Mouse (Mus musculus) adrenal gland, postnatal 4 days (tissue): Measurements from ENCODE around the gene Mrpl46. TPM values are rescaled to one million over a fixed set of nuclear protein-coding genes. Genes with fewer than 3 reads are reported as not detected.

Experiments used
- DNase-seq, 2 experiments: peaks; one replicate each; pipeline ENCODE4 v3.0.0; 2021 to 2022; ENCODE audit warnings: low spot score in 2 of 2, mixed read lengths in 2 of 2
- long read RNA-seq, 2 experiments: library from polyadenylated mRNA; stranded (forward); transcript quantifications; one replicate each; pipeline ENCODE4 v2.0.0; 2021
- total RNA-seq, 2 experiments: library from RNA; stranded (reverse); gene quantifications; 2 replicates each; pipeline ENCODE4 v1.2.3; 2021

The Mrpl46 gene
- total RNA-seq = 10 to 100 TPM; 42.5 to 47.0 TPM
- long read RNA-seq, experiment 1, transcript Mrpl46-201 (4 exons, 1,134 nt) = major isoform, 61 of 63 reads
- long read RNA-seq, experiment 1, partial matches to known transcripts = 0 of 63 reads
- long read RNA-seq, experiment 1, other reads (novel, unspliced or antisense) = 2 of 63 reads
- long read RNA-seq, experiment 2, transcript Mrpl46-201 (4 exons, 1,134 nt) = major isoform, 82 of 87 reads
- long read RNA-seq, experiment 2, partial matches to known transcripts = 1 of 87 reads
- long read RNA-seq, experiment 2, other reads (novel, unspliced or antisense) = 4 of 87 reads

DNA sequence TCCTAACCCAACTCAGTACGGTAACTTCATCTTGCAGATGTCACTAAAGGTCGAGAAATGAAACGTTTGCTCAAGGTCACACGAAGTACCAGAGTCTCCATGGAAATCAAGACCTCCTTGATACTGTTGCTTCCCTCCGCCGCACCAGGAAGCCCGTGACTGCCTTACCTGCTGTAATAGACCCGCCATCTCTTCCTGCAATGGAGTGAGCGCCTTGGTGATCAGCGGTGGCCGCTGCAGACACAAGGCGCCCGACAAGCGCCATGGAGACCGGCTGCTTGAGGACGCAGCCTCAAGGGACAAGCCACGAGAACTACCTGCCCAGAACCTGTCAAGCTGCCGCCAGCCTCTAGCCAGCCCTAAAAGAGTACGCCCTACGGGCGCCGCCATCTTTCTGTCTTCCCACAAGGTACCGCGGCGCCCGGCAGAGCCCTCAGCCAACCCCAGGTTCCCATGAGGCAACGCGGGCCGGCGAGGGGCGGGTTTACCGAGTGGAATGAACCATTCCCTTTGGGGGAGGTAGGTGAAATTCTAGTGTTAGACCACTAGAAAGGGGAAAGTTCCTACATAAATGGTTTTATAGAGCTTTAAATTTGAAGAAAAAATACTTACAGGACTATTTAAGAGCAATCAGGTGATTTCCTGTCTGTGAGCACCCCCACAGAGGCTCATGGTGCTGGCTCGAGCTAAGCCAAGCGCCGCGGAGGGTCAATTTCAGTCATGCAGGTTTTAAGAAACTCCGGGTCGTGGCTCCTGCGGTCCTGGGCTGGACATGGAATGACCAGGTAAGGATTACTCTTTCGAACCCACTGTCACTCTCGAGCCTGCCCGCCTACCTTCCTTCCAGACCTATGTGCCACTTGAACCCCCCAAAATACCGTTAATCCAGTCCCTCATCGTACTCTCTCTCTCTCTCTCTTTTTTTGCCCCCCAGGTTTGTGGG lies at the start of gene Mrpl46, which contains the start of gene Mrps11:
TSS of gene Mrpl46 (minus strand) at position 893 of the 943 bp plus-strand sequence.
TSS of gene Mrps11 (plus strand) at position 481 of the 943 bp plus-strand sequence.
- peak; percentile 67 to 76 for DNase-seq

- no peak for DNase-seq
These were observed 44.5 kb upstream of the Mrpl46 start for GRCm38 (mm10) chr7:78827749-78828362.

GRCm38 (mm10) chr7:78826682-78827385 lies 43.5 kb upstream of the Mrpl46 start:
- no peak for DNase-seq

DNA sequence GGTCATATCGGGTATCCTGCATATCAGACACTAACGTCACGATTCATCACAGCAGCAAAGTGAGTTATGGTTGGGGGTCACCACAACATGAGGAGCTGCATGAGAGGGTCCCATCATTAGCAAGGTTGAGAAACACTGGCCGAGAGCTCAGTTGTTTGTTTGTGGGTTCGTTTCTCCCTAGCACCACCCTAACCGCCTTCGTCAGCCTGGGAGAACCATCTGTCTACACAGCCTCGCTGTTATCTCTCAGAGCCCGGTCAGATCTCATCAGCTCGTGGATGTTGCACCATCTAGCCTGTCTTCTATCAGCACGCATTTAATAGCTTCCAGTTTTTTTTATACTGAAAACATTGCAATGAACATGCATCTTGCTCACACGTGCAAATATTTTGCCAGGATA lies 35.0 kb upstream of the Mrpl46 start:
- DNase-seq = no peak

- DNase-seq = no peak
These were observed 31.4 kb upstream of the Mrpl46 start for GRCm38 (mm10) chr7:78814766-78815165.

- no peak for DNase-seq
These were observed 30.5 kb upstream of the Mrpl46 start for GRCm38 (mm10) chr7:78813791-78814190.

DNA sequence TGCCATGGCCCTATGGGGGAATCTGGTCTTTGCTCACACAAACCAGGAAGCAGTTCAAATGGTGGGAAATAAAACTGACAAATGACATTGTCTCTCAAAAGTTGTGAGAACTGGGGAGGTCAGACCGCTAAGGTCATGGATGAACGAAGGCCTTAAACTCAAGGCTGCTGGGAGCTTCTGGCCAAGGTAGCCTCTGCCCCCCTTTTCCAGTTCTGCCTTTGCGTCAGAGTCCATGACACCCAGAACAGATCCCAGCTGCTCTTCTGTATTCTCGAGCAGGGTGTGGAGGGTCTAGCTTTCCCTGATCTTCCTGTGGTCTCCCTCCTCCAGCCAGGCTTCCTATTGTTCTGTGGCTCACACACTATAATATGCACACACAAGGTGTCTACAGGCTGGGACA lies 23.9 kb upstream of the Mrpl46 start:
- no peak for DNase-seq

- no peak for DNase-seq
These were observed 20.5 kb upstream of the Mrpl46 start for GRCm38 (mm10) chr7:78803841-78804240.

- DNase-seq = no peak
These were observed 16.6 kb upstream of the Mrpl46 start for GRCm38 (mm10) chr7:78799730-78800496.

GRCm38 (mm10) chr7:78797843-78798455 lies 14.6 kb upstream of the Mrpl46 start:
- DNase-seq = no peak

- no peak for DNase-seq
These were observed 13.3 kb upstream of the Mrpl46 start for GRCm38 (mm10) chr7:78796624-78797023.

GRCm38 (mm10) chr7:78794571-78795092 lies 11.3 kb upstream of the Mrpl46 start:
- DNase-seq = no peak

GRCm38 (mm10) chr7:78793895-78794570 lies 10.7 kb upstream of the Mrpl46 start:
- no peak for DNase-seq

DNA sequence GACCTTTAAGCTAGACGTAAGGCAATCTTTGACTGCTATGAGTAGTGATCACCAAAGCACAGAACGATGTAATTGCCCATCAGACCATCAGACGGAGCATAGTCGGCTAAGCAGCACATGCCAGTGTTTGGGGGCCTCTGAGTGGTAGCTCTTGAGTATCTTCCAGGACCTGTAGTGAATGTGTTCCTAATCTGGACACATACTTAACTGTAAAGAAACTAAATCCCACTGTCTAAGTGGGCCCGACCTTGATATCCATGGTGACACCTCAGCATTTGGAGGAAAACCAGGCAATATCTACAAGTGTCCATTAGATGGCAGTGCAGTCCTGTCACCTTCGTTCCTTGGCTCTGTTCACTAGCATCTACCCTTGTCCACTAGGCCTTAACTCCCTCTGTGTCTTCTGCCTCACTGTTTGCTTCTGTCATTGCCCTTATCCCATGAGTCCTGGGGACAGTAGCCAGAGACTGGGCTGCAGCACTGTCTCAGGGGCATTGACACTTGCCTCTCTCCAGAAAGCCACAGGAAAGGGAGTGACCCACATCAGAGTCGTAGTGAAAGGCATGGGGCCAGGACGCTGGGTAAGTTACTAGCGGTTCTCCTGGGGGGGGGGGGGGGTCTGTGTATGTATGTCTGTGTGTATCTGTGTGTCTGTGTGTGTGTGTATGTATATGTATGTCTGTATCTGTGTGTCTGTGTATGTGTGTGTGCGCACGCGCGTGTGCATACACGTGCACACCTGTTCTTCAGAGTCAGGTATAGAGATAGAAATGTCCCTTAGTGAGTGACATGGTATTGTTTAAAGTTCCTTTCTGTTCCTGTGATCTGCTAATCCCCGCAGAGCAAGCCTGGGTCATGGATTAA lies 8.3 kb upstream of the Mrpl46 start:
- no peak for DNase-seq

DNA sequence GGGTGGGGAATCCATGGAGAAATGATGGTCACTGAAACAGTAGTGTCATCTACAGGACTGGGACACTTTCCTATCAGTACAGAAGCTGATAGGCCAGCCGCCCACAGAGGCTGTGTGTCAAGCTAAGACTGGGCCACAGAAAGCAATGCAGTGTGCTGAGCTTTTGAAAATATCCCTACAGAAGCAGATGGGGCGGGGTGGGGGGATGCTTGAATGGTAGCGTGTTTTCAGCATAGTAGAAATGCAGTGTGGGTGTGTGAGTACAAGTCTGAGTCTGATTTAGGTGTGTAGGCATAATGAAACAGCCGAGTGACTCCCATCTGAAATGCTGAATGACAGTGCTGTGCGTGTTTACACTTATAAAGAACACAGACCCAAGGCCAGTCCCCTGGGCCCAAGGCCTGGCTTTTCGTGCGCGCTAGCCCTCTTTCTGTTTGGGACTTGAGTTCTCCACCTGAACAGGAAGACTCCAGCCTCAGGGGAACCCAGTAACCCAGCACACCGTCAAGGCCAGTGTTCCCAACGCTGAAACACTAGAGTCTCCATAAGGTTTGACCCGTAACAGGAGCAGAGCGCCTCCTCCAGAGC lies 4.6 kb upstream of the Mrpl46 start:
- DNase-seq = no peak

DNA sequence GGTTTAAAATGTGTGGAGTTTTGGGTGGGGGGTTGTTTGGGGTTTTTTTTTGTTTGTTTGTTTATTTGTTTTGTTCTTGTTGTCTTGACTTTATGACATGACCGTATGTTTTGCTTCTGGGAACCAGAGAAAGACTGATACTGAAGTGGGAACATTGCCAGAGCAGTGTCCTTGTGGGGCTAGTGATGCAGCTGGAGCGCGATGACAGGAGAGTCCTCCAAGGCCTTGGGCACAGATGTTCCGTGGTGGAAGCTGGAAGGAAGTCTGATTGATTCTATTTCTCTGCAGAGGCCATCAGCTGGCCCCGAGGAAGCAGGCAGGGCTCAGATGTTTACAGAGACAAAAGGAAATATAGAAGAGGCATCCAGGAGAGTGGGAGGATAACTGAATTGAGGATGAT lies 2.6 kb upstream of the Mrpl46 start:
- peak in 1 of 2 experiments; percentile 36 for DNase-seq

DNA sequence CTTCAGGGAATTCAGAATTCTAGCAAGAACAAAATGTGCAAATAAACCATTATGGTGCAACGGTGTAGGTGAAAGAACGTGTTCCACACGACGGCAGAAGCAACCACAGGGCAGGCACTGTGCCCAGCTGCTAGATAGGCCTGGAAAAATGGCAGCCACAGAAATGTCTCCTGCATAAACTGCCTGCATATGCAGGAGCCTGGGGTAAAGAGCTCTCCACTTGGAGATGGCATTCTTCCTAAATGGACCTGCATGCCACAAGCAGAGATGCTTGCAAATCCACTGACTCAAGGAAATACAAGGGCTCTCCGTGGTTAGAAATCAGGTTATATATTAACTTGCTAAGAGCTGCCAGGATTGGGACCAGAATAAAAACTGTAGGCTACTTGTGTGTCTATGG lies 4.6 kb downstream of the Mrpl46 start:
- DNase-seq = no peak

DNA sequence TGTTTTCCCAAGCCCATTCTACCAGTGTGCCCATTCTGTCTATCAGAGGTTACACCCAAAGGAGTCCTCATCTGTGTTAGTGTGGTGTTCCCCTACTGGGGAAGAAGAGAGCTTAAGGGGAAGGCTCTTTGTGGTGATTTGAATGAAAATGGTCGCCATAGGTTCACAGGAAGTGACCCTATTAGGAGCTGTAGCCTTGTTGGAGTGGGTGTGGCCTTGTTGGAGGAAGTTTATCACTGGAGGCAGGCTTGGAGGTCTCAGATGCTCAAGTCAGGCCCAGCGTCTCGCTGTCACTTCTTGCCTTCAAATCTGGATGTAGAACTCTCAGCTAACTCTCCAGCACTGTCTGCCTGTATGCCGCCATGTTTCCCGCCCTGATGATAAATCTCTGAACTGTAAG lies 12.4 kb downstream of the Mrpl46 start:
- DNase-seq = no peak
